Mouse (Mus musculus): ENCODE data around the gene Nectin4. TPM values are rescaled to one million over a fixed set of nuclear protein-coding genes. Genes with fewer than 3 reads are reported as not detected.
"Not testable (repeated sequence)": the region's sequence is repeated elsewhere in the genome, so short reads cannot be mapped to it uniquely, and the experiment has no call there.

Gene Nectin4
- 0.33 and 1.1 TPM in 2 replicates for polyA plus RNA-seq (2012; rRNA removed)

DNA sequence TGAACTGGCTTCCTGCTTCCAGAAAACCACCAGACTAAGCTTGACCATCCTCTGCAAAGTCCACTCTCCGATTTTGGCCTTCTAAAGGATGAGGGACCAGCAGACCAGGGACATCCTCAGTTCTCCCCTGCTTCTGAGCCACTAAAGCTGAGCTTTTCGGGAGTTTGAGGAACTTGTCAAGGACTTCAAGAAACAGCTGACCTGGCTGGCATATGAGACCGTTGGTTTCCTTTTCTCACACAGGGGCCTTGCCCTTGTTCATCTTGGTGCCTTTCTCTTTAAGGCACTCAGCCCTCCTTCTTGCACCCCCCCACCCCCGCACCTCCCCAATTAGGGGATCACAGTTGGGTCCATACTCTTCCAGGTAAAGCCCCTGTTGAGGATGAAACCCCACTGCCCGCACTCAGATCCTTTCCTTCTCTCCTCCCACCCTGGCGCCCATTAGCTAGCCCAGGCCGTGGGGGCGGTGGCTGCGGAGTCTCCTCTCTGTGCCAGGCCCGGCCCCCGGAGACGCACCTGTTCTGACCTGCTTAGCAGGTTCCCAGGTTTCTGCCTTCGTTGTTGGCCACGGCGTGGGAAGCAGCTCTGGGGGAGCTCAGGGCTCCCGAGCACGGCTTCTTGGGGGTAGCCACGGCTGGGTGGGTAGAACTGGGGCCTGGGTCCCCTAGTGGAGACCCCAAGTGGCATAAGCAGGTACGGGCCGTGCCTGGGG is at the start of gene Nectin4:
Nectin4 (plus strand) TSS at position 255 of the 712 bp plus-strand sequence.
- Histone ChIP-seq H3K27ac (ENCODE audit: insufficient read depth, low read depth, low read length) (no peak within 1 kb of the TSS), H3K36me3 (ENCODE audit: control insufficient read depth, insufficient read depth, low read length) (no peaks in the 10 kb centered on the region), H3K4me1 (ENCODE audit: control insufficient read depth, insufficient read depth, insufficient read length, low read length) (peaks cover 6% of the 10 kb centered on the region), H3K4me3 (ENCODE audit: low read depth, low read length) (peak within 1 kb of the TSS; percentile 29), H3K27me3 (ENCODE audit: control insufficient read depth, insufficient read depth, low read length) (no peaks in the 10 kb centered on the region)
- WGBS, result 20% methylated on average over 20 of the region's 20 CpGs
- TF ChIP-seq POLR2A (IDR thresholded peaks at IDR 0.05; ENCODE audit: low read depth, low read length) (no peak), CTCF (IDR thresholded peaks at IDR 0.05; ENCODE audit: extremely low read depth, insufficient read length, insufficient replicate concordance, low read depth, low read length) (no peak)

DNA sequence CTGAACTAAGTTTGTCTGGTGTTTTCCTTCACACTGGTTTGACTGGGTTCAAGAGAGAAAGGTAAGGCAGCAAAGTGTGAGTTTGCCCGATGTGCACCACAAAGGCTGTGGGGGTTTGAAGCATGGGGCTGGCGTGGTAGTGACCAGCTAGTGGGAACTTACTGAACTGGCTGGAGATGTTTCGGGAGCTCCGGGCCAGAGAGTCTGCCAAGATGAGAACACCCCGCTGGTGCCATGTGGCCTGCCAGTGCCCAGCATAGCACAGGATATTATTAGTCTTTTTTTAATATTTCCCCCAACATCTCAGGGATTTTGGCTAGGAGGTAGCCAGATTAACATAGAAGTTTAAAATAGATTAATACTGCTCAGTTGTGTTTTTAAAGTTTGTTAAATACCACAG is 49.7 kb upstream of the Nectin4 start:
- H3K27ac ChIP-seq (ENCODE audit: insufficient read depth, low read depth, low read length), result no peak overlapping the region
- H3K4me3 ChIP-seq (ENCODE audit: low read depth, low read length), result 0 out of 2 replicates have a peak overlapping the region, but pooled peaks have one; percentile 24
- peaks cover 5% of the 10 kb centered on the region; the same call in 1 of the 2 replicates for H3K4me1 ChIP-seq (ENCODE audit: control insufficient read depth, insufficient read depth, insufficient read length, low read length)
- TF ChIP-seq CTCF (IDR thresholded peaks at IDR 0.05; ENCODE audit: extremely low read depth, insufficient read length, insufficient replicate concordance, low read depth, low read length) (no peak), POLR2A (IDR thresholded peaks at IDR 0.05; ENCODE audit: low read depth, low read length) (no peak)
- no peaks in the 10 kb centered on the region for H3K27me3 ChIP-seq (ENCODE audit: control insufficient read depth, insufficient read depth, low read length)
- 42% methylated on average over 5 of the region's 5 CpGs for WGBS
- H3K36me3 ChIP-seq (ENCODE audit: control insufficient read depth, insufficient read depth, low read length), result no peaks in the 10 kb centered on the region

DNA sequence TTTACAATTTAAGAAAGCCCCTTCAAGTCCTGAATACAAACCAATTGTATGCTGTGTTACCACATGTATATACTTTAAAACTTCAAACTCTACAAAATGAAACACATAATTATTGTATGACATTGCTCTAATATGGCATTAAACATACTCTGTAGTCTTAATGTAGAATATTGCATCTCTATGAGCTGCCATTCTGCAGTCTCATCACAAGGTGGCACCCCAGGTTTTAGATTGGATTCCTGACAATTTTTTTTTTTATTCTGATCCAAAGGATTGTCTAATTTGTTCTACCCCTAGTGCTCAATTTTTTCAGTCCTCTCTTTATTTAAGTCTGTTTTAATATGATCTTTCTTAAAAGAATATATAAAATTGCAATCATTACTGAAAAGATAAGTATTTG is 48.5 kb upstream of the Nectin4 start:
- no peak for TF ChIP-seq CTCF (IDR thresholded peaks at IDR 0.05; ENCODE audit: extremely low read depth, insufficient read length, insufficient replicate concordance, low read depth, low read length)
- TF ChIP-seq POLR2A (IDR thresholded peaks at IDR 0.05; ENCODE audit: low read depth, low read length), result no peak
- H3K27ac ChIP-seq (ENCODE audit: insufficient read depth, low read depth, low read length), result no peak overlapping the region
- H3K27me3 ChIP-seq (ENCODE audit: control insufficient read depth, insufficient read depth, low read length), result no peaks in the 10 kb centered on the region
- H3K4me3 ChIP-seq (ENCODE audit: low read depth, low read length), result no peak overlapping the region
- peaks cover 7% of the 10 kb centered on the region; the same call in 1 of the 2 replicates for H3K4me1 ChIP-seq (ENCODE audit: control insufficient read depth, insufficient read depth, insufficient read length, low read length)
- H3K36me3 ChIP-seq (ENCODE audit: control insufficient read depth, insufficient read depth, low read length), result no peaks in the 10 kb centered on the region

DNA sequence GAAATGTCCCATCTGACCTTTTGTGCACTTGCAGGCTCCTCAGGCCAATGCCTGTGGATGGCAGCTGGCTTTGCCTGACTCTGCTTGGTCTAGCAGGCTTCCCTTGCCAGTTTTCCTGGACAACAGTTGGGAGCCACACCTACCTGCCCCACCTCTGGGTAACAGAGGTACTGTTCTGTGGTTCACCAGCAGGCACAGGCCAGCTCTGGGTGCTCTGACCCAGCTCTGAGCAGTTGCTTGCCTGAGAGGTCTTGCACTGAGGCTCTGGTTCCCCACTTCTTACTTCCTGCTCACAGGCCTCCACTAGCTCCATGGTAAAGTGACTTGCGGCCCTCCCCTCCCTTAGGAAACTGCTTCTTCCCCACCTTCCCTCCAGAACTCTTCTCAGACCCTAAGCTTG is 47.9 kb upstream of the Nectin4 start:
- TF ChIP-seq CTCF (IDR thresholded peaks at IDR 0.05; ENCODE audit: extremely low read depth, insufficient read length, insufficient replicate concordance, low read depth, low read length), result no peak
- no peak for TF ChIP-seq POLR2A (IDR thresholded peaks at IDR 0.05; ENCODE audit: low read depth, low read length)
- no peak overlapping the region for H3K4me3 ChIP-seq (ENCODE audit: low read depth, low read length)
- no peaks in the 10 kb centered on the region for H3K27me3 ChIP-seq (ENCODE audit: control insufficient read depth, insufficient read depth, low read length)
- 67% methylated on average over 1 of the region's 1 CpGs for WGBS
- no peak overlapping the region for H3K27ac ChIP-seq (ENCODE audit: insufficient read depth, low read depth, low read length)
- peaks cover 7% of the 10 kb centered on the region; the same call in 1 of the 2 replicates for H3K4me1 ChIP-seq (ENCODE audit: control insufficient read depth, insufficient read depth, insufficient read length, low read length)
- H3K36me3 ChIP-seq (ENCODE audit: control insufficient read depth, insufficient read depth, low read length), result no peaks in the 10 kb centered on the region

GRCm38 (mm10) chr1:171325571-171325970 is 44.3 kb upstream of the Nectin4 start:
- no peak overlapping the region for H3K4me3 ChIP-seq (ENCODE audit: low read depth, low read length)
- no peaks in the 10 kb centered on the region for H3K27me3 ChIP-seq (ENCODE audit: control insufficient read depth, insufficient read depth, low read length)
- no peaks in the 10 kb centered on the region for H3K36me3 ChIP-seq (ENCODE audit: control insufficient read depth, insufficient read depth, low read length)
- WGBS, result 66% methylated on average over 2 of the region's 2 CpGs
- no peak overlapping the region for H3K27ac ChIP-seq (ENCODE audit: insufficient read depth, low read depth, low read length)
- TF ChIP-seq CTCF (IDR thresholded peaks at IDR 0.05; ENCODE audit: extremely low read depth, insufficient read length, insufficient replicate concordance, low read depth, low read length) (no peak), POLR2A (IDR thresholded peaks at IDR 0.05; ENCODE audit: low read depth, low read length) (no peak)
- peaks cover 11% of the 10 kb centered on the region; the same call in 1 of the 2 replicates for H3K4me1 ChIP-seq (ENCODE audit: control insufficient read depth, insufficient read depth, insufficient read length, low read length)

DNA sequence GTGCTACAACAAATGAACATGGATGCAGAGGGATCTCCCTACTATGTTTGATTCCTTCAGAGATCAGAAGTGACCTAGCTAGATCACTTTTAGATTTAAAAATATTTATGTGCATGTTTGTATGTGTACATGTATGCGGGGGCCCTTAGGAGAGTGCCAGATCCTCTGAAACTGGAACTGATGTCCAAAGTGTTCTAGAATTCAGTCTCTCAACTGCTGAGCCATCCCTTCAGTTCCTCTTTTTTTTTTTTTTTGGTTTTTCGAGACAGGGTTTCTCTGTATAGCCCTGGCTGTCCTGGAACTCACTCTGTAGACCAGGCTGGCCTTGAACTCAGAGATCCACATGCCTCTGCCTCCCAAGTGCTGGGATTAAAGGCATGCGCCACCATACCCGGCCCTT is 43.3 kb upstream of the Nectin4 start:
- H3K36me3 ChIP-seq (ENCODE audit: control insufficient read depth, insufficient read depth, low read length); H3K4me3 ChIP-seq (ENCODE audit: low read depth, low read length); H3K27ac ChIP-seq (ENCODE audit: insufficient read depth, low read depth, low read length); H3K27me3 ChIP-seq (ENCODE audit: control insufficient read depth, insufficient read depth, low read length): not testable (repeated sequence)
- 65% methylated on average over 4 of the region's 4 CpGs for WGBS
- peaks cover 13% of the 10 kb centered on the region; the same call in 1 of the 2 replicates for H3K4me1 ChIP-seq (ENCODE audit: control insufficient read depth, insufficient read depth, insufficient read length, low read length)

GRCm38 (mm10) chr1:171328244-171328643 is 41.7 kb upstream of the Nectin4 start:
- WGBS, result 15% methylated on average over 9 of the region's 9 CpGs
- Histone ChIP-seq H3K27ac (ENCODE audit: insufficient read depth, low read depth, low read length) (peak overlapping the region; percentile 99), H3K36me3 (ENCODE audit: control insufficient read depth, insufficient read depth, low read length) (no peaks in the 10 kb centered on the region), H3K4me3 (ENCODE audit: low read depth, low read length) (peak overlapping the region; percentile 92), H3K27me3 (ENCODE audit: control insufficient read depth, insufficient read depth, low read length) (no peaks in the 10 kb centered on the region), H3K4me1 (ENCODE audit: control insufficient read depth, insufficient read depth, insufficient read length, low read length) (peaks cover 9% of the 10 kb centered on the region; the same call in 1 of the 2 replicates)
- no peak for TF ChIP-seq POLR2A (IDR thresholded peaks at IDR 0.05; ENCODE audit: low read depth, low read length)
- TF ChIP-seq CTCF (IDR thresholded peaks at IDR 0.05; ENCODE audit: extremely low read depth, insufficient read length, insufficient replicate concordance, low read depth, low read length), result no peak
